Mouse (Mus musculus) CH12.LX (cell line): ENCODE data around the gene Bak1. TPM values are rescaled to one million over a fixed set of nuclear protein-coding genes. Genes with fewer than 3 reads are reported as not detected.

Experiments
- DNase-seq: peaks from one replicate; pipeline ENCODE4 v3.0.0-alpha.2; 2013; ENCODE audit errors: extremely low read depth
- H3K27ac ChIP-seq: 2 replicates; pipeline ENCODE4 v1.5.1; 2012; ENCODE audit warnings: low read depth, mild to moderate bottlenecking, control low read depth, moderate library complexity; ENCODE audit not compliant: insufficient read depth
- H3K27me3 ChIP-seq: replicated peaks from 2 replicates; pipeline ENCODE3; 2012; ENCODE audit warnings: inconsistent platforms
- H3K36me3 ChIP-seq, 2 experiments: replicated peaks in 1 of 2; 2 replicates each; pipeline versions ENCODE3 to v1.6.1; 2012; ENCODE audit warnings: inconsistent platforms in 1 of 2, low read length in 1 of 2, mild to moderate bottlenecking in 1 of 2, mixed read lengths in 1 of 2, moderate library complexity in 1 of 2; ENCODE audit not compliant: control insufficient read depth in 1 of 2, insufficient read depth in 1 of 2
- H3K4me1 ChIP-seq, 2 experiments: 2 replicates each; pipeline ENCODE4 v1.6.1; 2012; ENCODE audit warnings: inconsistent platforms in 1 of 2, moderate library complexity in 1 of 2; ENCODE audit not compliant: insufficient read depth in 2 of 2, control insufficient read depth in 1 of 2
- H3K4me2 ChIP-seq: 2 replicates; pipeline ENCODE4 v1.6.1; 2012; ENCODE audit warnings: low read depth, mild to moderate bottlenecking, control low read depth; ENCODE audit not compliant: poor library complexity, insufficient read depth, severe bottlenecking
- H3K4me3 ChIP-seq, 3 experiments: fragments of 150-350 bp in 1 of 3; sonication (generic) in 1 of 3; replicated peaks in 1 of 3; 2 replicates each; pipeline versions ENCODE3 to v1.5.1; 2011 to 2012; ENCODE audit warnings: low read depth in 2 of 3, low read length in 2 of 3, mild to moderate bottlenecking in 2 of 3, moderate library complexity in 2 of 3, control low read depth in 1 of 3, improper control_type of control experiment in 1 of 3, inconsistent platforms in 1 of 3, mixed read lengths in 1 of 3; ENCODE audit not compliant: poor library complexity in 1 of 3
- H3K79me2 ChIP-seq: replicated peaks from 2 replicates; pipeline ENCODE4 v1.6.1; 2012; ENCODE audit warnings: mild to moderate bottlenecking, moderate library complexity; ENCODE audit not compliant: control insufficient read depth, poor library complexity, insufficient read depth, severe bottlenecking; ENCODE audit errors: extremely low read depth
- H3K9ac ChIP-seq: 2 replicates; pipeline ENCODE4 v1.6.1; 2012; ENCODE audit warnings: low read depth, mild to moderate bottlenecking, control low read depth, moderate library complexity; ENCODE audit not compliant: insufficient read depth
- H3K9me3 ChIP-seq: replicated peaks from 2 replicates; pipeline ENCODE3; 2012; ENCODE audit warnings: low read length, inconsistent platforms, mixed read lengths
- BHLHE40 ChIP-seq: IDR thresholded peaks from 2 replicates; pipeline ENCODE4 v1.6.1; 2011; ENCODE audit warnings: mild to moderate bottlenecking, low read depth, low read length, improper control_type of control experiment
- CHD2 ChIP-seq: IDR thresholded peaks from 2 replicates; pipeline ENCODE4 v1.6.1; 2011; ENCODE audit warnings: low read length, improper control_type of control experiment
- CTCF ChIP-seq, 2 experiments: IDR thresholded peaks in 1 of 2; conservative IDR thresholded peaks in 1 of 2; 2 replicates each; pipeline ENCODE4 v1.5.1; 2011 to 2012; ENCODE audit warnings: low read depth in 2 of 2, low read length in 2 of 2, improper control_type of control experiment in 1 of 2, inconsistent platforms in 1 of 2, mild to moderate bottlenecking in 1 of 2, moderate library complexity in 1 of 2
- ELF1 ChIP-seq: IDR thresholded peaks from 2 replicates; pipeline ENCODE4 v1.6.1; 2014; ENCODE audit warnings: low read depth, mild to moderate bottlenecking, inconsistent platforms, low read length, improper control_type of control experiment
- HCFC1 ChIP-seq: IDR thresholded peaks from 2 replicates; pipeline ENCODE4 v1.6.1; 2012; ENCODE audit warnings: low read depth, mild to moderate bottlenecking, inconsistent platforms, low read length, improper control_type of control experiment
- MEF2A ChIP-seq: IDR thresholded peaks from 2 replicates; pipeline ENCODE4 v1.6.1; 2014; ENCODE audit warnings: low read depth, mild to moderate bottlenecking, inconsistent platforms, low read length, improper control_type of control experiment, borderline replicate concordance
- MXI1 ChIP-seq: IDR thresholded peaks from 2 replicates; pipeline ENCODE4 v1.6.1; 2011; ENCODE audit warnings: mild to moderate bottlenecking, low read depth, low read length, improper control_type of control experiment
- MYC ChIP-seq: IDR thresholded peaks from 2 replicates; pipeline ENCODE4 v1.6.1; 2011; ENCODE audit warnings: low read depth, mild to moderate bottlenecking, improper control_type of control experiment, low read length
- NELFE ChIP-seq: IDR thresholded peaks from 2 replicates; pipeline ENCODE4 v1.6.1; 2011; ENCODE audit warnings: low read depth, low read length, improper control_type of control experiment
- PAX5 ChIP-seq: IDR thresholded peaks from 2 replicates; pipeline ENCODE4 v1.6.1; 2012; ENCODE audit warnings: low read length, inconsistent platforms, mixed read lengths
- POLR2A ChIP-seq: IDR thresholded peaks from 2 replicates; pipeline ENCODE4 v1.6.1; 2011; ENCODE audit warnings: low read depth, mild to moderate bottlenecking, improper control_type of control experiment, low read length
- RCOR1 ChIP-seq: conservative IDR thresholded peaks from 2 replicates; pipeline ENCODE4 v1.6.1; 2012; ENCODE audit warnings: low read depth, mild to moderate bottlenecking, inconsistent platforms, low read length, improper control_type of control experiment
- SIN3A ChIP-seq: IDR thresholded peaks from 2 replicates; pipeline ENCODE4 v1.6.1; 2012; ENCODE audit warnings: low read length, improper control_type of control experiment, inconsistent platforms
- SMC3 ChIP-seq: IDR thresholded peaks from 2 replicates; pipeline ENCODE4 v1.6.1; 2011; ENCODE audit warnings: low read depth, low read length, improper control_type of control experiment
- TCF12 ChIP-seq: IDR thresholded peaks from 2 replicates; pipeline ENCODE4 v1.6.1; 2014; ENCODE audit warnings: low read depth, mild to moderate bottlenecking, inconsistent platforms, low read length, improper control_type of control experiment
- UBTF ChIP-seq: IDR thresholded peaks from 2 replicates; pipeline ENCODE4 v1.6.1; 2012; ENCODE audit warnings: low read depth, mild to moderate bottlenecking, inconsistent platforms, low read length, improper control_type of control experiment, moderate library complexity
- ZC3H11A ChIP-seq: IDR thresholded peaks from 2 replicates; pipeline ENCODE4 v1.6.1; 2012; ENCODE audit warnings: low read depth, mild to moderate bottlenecking, inconsistent platforms, low read length, improper control_type of control experiment
- ZMIZ1 ChIP-seq: IDR thresholded peaks from 2 replicates; pipeline ENCODE4 v1.6.1; 2012; ENCODE audit warnings: low read depth, mild to moderate bottlenecking, inconsistent platforms, low read length, improper control_type of control experiment
- ZNF384 ChIP-seq: IDR thresholded peaks from 2 replicates; pipeline ENCODE4 v1.6.1; 2012; ENCODE audit warnings: low read depth, low read length, improper control_type of control experiment, inconsistent platforms
- dilution Hi-C: fragments of 300-500 bp; cut with MboI; formaldehyde crosslinking; loops from 2 replicates; pipeline ENCODE4 v1.14.3; 2020; ENCODE audit warnings: low sequenced_read_pairs; ENCODE audit not compliant: extremely low pct_unique_long_range_greater_than_20kb, extremely low pct_ligation_motif_present
- in situ Hi-C: fragments of 300-500 bp; cut with MboI; formaldehyde crosslinking; loops from 3 replicates; pipeline ENCODE4 v1.14.3; 2019; ENCODE audit warnings: low sequenced_read_pairs, low pct_ligation_motif_present, low pct_unique_long_range_greater_than_20kb, mixed read lengths
- polyA plus RNA-seq: library from polyadenylated mRNA; unstranded; fragments of >175 nt; gene quantifications from 2 replicates; pipeline ENCODE4 v1.2.1, GENCODE M21; 2012; ENCODE audit warnings: low read depth; ENCODE audit not compliant: insufficient read length
- total RNA-seq, 2 experiments: library from RNA; depleted of rRNA; stranded (reverse); fragments of 300-350 nt in 1 of 2; fragments of >200 nt in 1 of 2; gene quantifications; 2 replicates each; pipeline ENCODE4 v1.2.3; 2012 to 2014

Gene Bak1
- total and polyA plus RNA-seq, 3 experiments: 57.3 to 140 (median 61.8) TPM

DNA sequence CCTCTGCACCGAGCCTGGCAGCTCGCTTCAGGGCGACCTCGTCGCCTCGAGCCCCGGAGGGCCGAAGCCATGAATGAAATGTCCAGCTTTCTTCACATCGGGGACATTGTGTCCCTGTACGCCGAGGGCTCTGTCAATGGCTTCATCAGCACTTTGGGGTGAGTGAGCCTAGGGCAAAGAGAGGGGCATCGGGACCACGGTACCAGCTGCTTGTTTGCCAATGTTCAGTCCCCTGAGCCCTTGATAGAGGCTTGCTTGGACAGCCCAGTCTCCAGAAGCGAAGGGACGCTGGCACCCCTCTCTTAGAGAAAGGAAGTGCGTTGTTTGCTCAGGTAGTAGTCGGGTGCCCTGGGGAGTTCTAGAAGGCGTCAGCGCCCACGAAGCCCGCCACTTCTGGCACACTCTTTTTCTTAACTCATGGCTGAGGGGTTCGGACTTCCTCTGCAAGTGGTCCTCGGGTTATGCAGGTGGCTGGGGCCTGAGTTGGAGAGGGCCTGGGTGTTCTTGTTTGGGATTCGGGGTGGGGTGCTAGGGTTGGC, 28.8 kb upstream of the Bak1 start:
- dilution Hi-C loops (no loop called here), in situ Hi-C loops (no loop called here)
- H3K9ac ChIP-seq: peak overlapping the region; percentile 10
- H3K4me2 ChIP-seq: peak overlapping the region; percentile 83
- DNase-seq: no peak
- H3K4me1 ChIP-seq: peaks cover 6 to 42% of the 10 kb centered on the region in 2 experiments; a peak in 3 of 4 replicates
- no peaks in the 10 kb centered on the region for H3K79me2 ChIP-seq
- peak overlapping the region; percentile 1; the same call in 1 of the 2 replicates for H3K27ac ChIP-seq
- TF ChIP-seq MEF2A (no peak), UBTF (0 out of 2 replicates have a peak, but pooled peaks have one; percentile 9), RCOR1 (0 out of 2 replicates have a peak, but pooled peaks have one; percentile 26), CTCF (conservative IDR thresholded peaks at IDR 0.05 in 1 of 2, IDR thresholded peaks at IDR 0.05 in 1 of 2; ENCODE audit: low read depth in 2 of 2, low read length in 2 of 2) (no peak), SMC3 (no peak), PAX5 (no peak)
- peak overlapping the region; percentile 62 to 70 (median 65) for H3K4me3 ChIP-seq
- no peaks in the 10 kb centered on the region for H3K27me3 ChIP-seq
- peaks cover 2% of the 10 kb centered on the region for H3K9me3 ChIP-seq
- H3K36me3 ChIP-seq: peaks cover 0 to 1% of the 10 kb centered on the region in 2 experiments

DNA sequence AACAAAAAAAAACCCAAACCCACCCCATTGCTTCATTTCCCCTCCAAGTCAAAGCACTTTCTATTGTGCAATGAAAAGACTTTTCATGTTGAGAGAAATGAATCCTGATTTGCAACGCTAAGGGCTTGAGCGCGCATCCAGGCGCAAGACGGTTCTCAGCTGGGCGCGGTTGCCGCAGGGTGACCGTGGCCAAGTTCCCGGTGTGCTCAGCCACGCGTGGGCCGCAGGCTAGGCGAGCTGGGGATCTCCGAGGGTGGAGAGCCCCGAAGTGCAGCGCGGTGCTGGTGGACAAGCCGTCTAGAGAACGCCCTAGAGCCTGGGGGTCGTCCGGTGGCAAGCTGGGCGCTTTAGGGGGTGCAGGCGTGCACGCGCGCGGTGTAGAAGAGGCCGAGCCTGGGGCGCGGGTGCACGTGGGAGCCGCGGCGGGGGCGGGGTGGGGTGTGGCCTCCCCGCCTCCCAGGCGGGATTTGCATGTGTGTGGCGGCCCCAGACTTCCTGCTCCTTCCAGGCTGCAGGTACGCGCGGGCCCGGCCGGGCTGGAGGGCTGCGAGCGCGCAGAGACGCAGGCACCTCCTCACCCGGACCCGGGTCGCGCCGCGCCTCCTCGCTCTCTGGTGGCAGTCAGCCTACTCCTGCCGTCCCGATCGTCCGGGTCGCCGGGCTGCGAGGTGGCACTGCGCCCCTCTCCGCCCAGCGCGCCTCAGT, 28.2 kb upstream of the Bak1 start, which contains the start of gene Itpr3:
Itpr3 (plus strand) TSS at position 493 of the 705 bp plus-strand sequence.
- dilution Hi-C loops: no loop called here
- H3K36me3 ChIP-seq: no peaks in the 10 kb centered on the region
- DNase-seq: peak; percentile 67
- peaks cover 6 to 45% of the 10 kb centered on the region in 2 experiments; a peak in 3 of 4 replicates for H3K4me1 ChIP-seq
- peak within 1 kb of the TSS; percentile 10 for H3K9ac ChIP-seq
- in situ Hi-C loops: no loop called here
- no peaks in the 10 kb centered on the region for H3K27me3 ChIP-seq
- H3K9me3 ChIP-seq: peaks cover 2% of the 10 kb centered on the region
- peak within 1 kb of the TSS; percentile 30; the same call in 1 of the 2 replicates for H3K27ac ChIP-seq
- H3K4me3 ChIP-seq: peak within 1 kb of the TSS; percentile 62 to 70 (median 65)
- TF ChIP-seq MYC: 0 out of 2 replicates have a peak, but pooled peaks have one; percentile 14
- TF ChIP-seq RCOR1: no peak
- peak; percentile 77 for TF ChIP-seq POLR2A
- TF ChIP-seq HCFC1: peak; percentile 27
- TF ChIP-seq TCF12: peak; percentile 54; the same call in 1 of the 2 replicates
- no peak for TF ChIP-seq ZC3H11A
- peak; percentile 78 for TF ChIP-seq ELF1
- TF ChIP-seq NELFE: peak; percentile 64
- TF ChIP-seq BHLHE40: peak; percentile 79
- TF ChIP-seq ZNF384: no peak
- peak; percentile 94 for TF ChIP-seq MXI1
- TF ChIP-seq CHD2: no peak
- TF ChIP-seq UBTF: peak; percentile 73
- peak; percentile 60; the same call in 1 of the 2 replicates for TF ChIP-seq ZMIZ1
- TF ChIP-seq SIN3A: peak; percentile 74
- H3K79me2 ChIP-seq: no peaks in the 10 kb centered on the region
- H3K4me2 ChIP-seq: peak within 1 kb of the TSS; percentile 83
